Mouse (Mus musculus): ENCODE results near the gene Tbpl2.

The Tbpl2 gene

DNA sequence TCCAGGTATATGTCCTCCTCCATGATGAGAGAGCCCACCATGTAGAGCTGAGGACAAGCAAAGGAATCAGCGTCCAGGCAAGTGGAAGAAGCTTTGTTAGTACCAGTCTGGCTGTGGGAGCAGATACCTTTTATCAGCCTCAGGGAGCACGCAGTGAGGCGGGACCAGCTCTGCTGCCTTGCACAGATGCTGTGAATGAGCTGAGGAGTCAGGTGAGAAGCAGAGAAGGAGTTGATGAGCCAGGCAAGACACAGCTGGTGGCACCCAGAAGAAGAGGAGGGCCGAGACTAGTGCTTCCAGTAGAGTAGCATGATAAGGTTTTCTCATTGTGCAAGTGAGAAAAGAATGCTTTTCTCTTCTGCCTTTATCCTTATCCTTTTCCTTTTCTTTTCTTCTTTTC lies at the start of gene Tbpl2:
Tbpl2 (minus strand) TSS at position 101 of the 400 bp plus-strand sequence.
- no peak for DNase-seq (ENCODE audit: low spot score in 2 of 2)

DNA sequence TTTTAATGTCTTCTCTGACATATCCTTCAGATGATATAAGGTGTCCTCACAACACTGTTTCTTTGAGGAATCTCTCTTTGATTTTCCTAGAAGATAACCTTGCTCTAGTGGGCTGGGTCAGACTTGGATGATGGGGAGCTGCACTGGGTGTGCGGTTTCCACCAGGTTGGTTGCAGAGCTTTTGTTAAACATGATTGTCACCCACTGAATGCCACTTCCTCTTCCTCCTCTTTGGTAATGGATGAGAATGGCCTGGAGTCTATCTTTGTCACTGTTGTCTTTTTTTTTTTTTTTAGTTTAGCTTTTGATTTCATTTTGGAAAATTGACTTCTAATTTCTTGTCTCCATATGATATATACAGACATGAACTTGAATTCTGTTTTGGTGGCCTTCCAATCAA lies 38.0 kb upstream of the Tbpl2 start:
- no peak for DNase-seq (ENCODE audit: low spot score in 2 of 2)

DNA sequence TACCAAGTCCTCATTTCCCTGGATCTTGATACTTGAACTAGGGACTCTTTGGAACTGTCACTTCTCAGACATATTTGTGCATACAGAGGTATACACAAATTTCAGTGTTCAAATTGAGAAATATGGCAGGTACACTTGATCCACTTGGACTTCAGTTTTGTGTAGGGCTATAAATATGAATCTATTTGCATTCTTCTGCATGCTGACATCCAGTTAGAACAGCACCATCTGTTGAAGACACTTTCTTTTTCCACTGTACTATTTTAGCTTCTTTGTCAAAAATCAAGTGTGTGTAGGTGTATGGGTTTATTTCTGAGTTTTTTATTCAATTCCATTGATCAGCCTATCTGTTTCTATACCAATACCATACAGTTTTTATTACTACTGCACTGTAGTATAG lies 12.7 kb upstream of the Tbpl2 start:
- no peak for DNase-seq (ENCODE audit: low spot score in 2 of 2)

DNA sequence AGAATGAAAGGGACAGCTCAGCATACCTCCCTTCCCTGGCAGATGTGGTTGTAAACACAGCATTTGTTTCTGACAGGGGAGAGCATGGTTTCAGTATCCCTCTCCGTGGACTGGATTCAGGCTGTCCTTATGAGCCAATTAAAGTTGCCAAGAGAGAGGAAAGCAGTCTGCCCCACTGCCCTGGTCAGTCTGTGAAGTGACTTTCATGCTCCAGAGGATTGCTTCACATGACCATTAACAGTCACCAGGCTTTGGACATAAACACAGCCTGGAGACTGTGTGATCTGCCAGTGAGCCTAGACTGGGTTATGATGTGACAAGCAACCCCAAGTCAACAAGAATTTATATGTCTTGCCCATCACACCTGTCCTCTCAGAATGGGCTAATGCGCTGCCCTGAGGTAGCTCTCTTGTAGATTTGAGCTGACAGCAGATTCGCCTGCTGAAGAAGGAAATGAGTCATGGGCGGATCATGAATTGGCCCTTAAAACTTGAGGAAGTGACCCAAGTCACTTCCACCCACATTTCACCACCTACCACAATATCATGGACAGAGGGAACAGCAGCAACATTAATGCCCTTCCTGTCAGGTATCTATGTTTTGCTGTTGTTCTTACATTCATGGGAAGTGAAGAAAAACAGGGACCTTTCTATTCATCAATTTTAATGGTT lies 7.4 kb upstream of the Tbpl2 start:
- DNase-seq (ENCODE audit: low spot score in 2 of 2), result no peak

- no peak for DNase-seq (ENCODE audit: low spot score in 2 of 2)
These were observed 5.5 kb downstream of the Tbpl2 start for GRCm38 (mm10) chr2:24090921-24091320.

- DNase-seq (ENCODE audit: low spot score in 2 of 2), result no peak
These were observed 45.9 kb downstream of the Tbpl2 start for GRCm38 (mm10) chr2:24050459-24050858.

GRCm38 (mm10) chr2:24049344-24049990 lies 46.9 kb downstream of the Tbpl2 start, which contains the start of gene Hnmt:
Hnmt (minus strand) TSS chr2:24049394.
- DNase-seq (ENCODE audit: low spot score in 2 of 2), result no peak

DNA sequence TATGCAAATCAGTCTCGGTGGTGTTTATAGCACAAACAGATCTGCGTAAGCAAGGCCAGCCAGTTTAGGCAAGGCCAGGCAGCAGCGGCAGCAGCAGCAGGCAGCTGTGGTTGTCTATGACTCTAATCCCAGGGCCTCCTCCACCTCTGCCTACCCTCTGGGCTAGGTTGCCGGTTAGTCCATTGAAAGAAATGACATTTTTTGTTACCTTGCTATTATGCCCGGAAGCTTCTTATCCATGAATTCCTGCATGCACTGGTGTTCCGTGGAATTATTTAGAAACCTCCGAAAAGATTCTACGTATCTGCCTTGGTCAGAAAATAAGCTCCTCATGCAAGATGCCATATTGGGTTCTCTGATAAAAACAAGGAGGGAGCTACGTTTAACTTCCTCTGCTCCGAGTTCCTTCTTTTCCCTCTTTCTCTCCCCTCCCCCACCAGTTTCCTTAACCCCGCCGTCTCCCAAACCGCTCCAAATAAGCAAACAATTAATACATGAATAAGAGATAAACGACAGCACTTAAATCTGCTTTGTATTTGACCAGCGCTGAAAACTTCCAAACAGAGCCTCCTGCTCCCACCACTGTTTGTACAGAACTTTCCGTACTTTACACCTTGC lies 47.8 kb downstream of the Tbpl2 start:
- no peak for DNase-seq (ENCODE audit: low spot score in 2 of 2)

GRCm38 (mm10) chr2:24047551-24048479 lies 48.6 kb downstream of the Tbpl2 start:
- no peak for DNase-seq (ENCODE audit: low spot score in 2 of 2)

- DNase-seq (ENCODE audit: low spot score in 2 of 2), result no peak
These were observed 53.5 kb downstream of the Tbpl2 start for GRCm38 (mm10) chr2:24042901-24043300.

GRCm38 (mm10) chr2:24040531-24040930 lies 55.9 kb downstream of the Tbpl2 start:
- no peak for DNase-seq (ENCODE audit: low spot score in 2 of 2)

Measured in spleen, postnatal 14 days (tissue).